Mouse (Mus musculus) testis, adult 2 months (tissue): ENCODE results near the gene Cd36. TPM values are rescaled to one million over a fixed set of nuclear protein-coding genes. Genes with fewer than 3 reads are reported as not detected.

Experiments
- H3K27ac ChIP-seq: fragments of 200-500 bp; 2 replicates; pipeline ENCODE4 v1.5.1; 2012; ENCODE audit warnings: low read depth, low read length; ENCODE audit not compliant: control insufficient read depth, insufficient read depth
- H3K27me3 ChIP-seq: fragments of 200-500 bp; 2 replicates; pipeline ENCODE4 v1.6.1; 2012; ENCODE audit warnings: mild to moderate bottlenecking, low read length, moderate library complexity; ENCODE audit not compliant: control insufficient read depth, insufficient read depth
- H3K36me3 ChIP-seq: fragments of 200-500 bp; 2 replicates; pipeline ENCODE4 v1.6.1; 2012; ENCODE audit warnings: mild to moderate bottlenecking, low read length; ENCODE audit not compliant: control insufficient read depth, insufficient read depth
- H3K4me1 ChIP-seq: fragments of 200-500 bp; 2 replicates; pipeline ENCODE4 v1.6.1; 2012; ENCODE audit warnings: low read length; ENCODE audit not compliant: control insufficient read depth, insufficient read depth
- H3K4me3 ChIP-seq: fragments of 200-500 bp; 2 replicates; pipeline ENCODE4 v1.5.1; 2012; ENCODE audit warnings: low read depth, mild to moderate bottlenecking, low read length, moderate library complexity, mixed read lengths; ENCODE audit not compliant: control insufficient read depth
- CTCF ChIP-seq: fragments of 200-500 bp; IDR thresholded peaks from 2 replicates; pipeline ENCODE4 v1.5.1; 2012; ENCODE audit warnings: low read depth, mild to moderate bottlenecking, inconsistent platforms, low read length, moderate library complexity; ENCODE audit not compliant: control insufficient read depth, insufficient read depth, insufficient replicate concordance
- POLR2A ChIP-seq: fragments of 200-500 bp; IDR thresholded peaks from 2 replicates; pipeline ENCODE4 v1.6.1; 2012; ENCODE audit warnings: low read depth, mild to moderate bottlenecking, inconsistent platforms, low read length, moderate library complexity; ENCODE audit not compliant: control insufficient read depth
- polyA plus RNA-seq: library from polyadenylated mRNA; depleted of rRNA; stranded (reverse); fragments of >200 nt; gene quantifications from 2 replicates; pipeline ENCODE4 v1.2.3, GENCODE M21; 2012

Cd36 gene
- polyA plus RNA-seq, 1 experiment: 5.0 TPM

DNA sequence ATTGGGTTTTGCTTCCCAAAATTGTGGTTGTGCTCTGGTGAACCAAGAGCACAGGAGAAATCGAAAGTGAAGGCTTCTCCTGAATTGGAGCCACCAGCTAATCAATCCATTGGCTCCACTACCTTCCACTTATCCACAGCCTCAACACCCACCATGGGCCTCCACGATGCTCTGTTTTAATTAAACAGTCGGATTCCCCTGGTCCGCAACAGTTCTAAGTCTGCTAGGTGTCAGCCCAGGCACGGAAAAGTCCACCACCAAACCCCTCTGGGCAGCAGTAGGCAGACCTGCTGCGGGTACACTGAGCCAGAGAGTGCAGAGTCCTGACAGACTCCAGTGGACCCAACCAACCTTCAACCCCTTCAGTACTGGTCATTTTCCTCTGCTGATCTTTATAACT lies 112.0 kb downstream of the Cd36 start:
- TF ChIP-seq POLR2A (no peak), CTCF (no peak)
- Histone ChIP-seq H3K27me3 (no peaks in the 10 kb centered on the region), H3K4me1 (no peaks in the 10 kb centered on the region), H3K4me3 (no peak overlapping the region), H3K27ac (no peak overlapping the region), H3K36me3 (no peaks in the 10 kb centered on the region)

DNA sequence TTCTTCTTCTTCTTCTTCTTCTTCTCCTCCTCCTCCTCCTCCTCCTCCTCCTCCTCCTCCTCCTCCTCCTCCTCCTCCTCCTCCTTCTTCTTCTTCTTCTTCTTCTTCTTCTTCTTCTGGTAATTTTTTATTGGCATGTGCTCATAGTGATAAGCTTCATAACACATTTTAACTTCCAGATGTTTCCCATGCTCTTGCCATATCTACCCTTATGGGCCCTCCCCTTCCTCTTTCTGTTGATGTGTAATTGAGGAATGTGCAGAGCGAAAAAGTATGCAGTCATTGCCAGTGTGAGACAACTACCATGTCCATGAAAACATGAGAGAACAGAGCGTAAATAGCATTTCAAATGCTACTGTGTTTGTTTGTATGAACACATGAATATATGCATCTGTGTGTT lies 118.3 kb downstream of the Cd36 start:
- Histone ChIP-seq H3K4me3 (no peak overlapping the region), H3K27me3 (no peaks in the 10 kb centered on the region), H3K27ac (no peak overlapping the region), H3K4me1 (no peaks in the 10 kb centered on the region), H3K36me3 (no peaks in the 10 kb centered on the region)
- no peak for TF ChIP-seq POLR2A
- TF ChIP-seq CTCF: no peak

DNA sequence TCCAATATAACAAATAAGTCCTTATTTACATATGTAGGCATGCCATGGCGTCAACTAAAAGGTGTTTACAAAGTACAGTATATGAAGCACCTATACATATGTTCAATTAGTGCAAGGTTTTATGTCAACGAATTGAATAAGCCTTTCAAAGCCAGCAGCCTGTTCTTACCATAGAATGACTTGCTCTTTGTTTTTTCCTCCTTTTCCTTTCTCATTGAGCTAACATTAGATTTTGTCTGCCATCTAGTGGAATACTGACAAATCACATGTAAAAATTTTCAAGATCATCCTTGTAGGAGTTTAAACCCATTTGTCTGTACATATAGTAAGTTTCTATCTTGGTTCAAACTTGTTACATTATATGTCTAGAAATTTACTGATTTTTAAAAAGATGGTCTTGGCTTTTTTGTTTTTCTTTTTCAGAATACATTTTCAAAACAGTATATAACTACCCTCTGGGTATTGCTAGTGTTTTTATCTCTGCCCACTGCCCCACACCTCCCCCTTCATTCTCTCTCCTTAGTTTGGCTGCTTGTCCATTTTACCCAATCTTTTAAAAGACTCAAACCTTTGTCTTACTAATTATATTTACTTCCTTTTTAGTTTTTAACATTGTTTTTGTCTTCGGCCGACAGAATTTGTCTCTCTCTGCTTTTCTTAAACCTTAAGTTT lies 122.5 kb downstream of the Cd36 start:
- TF ChIP-seq POLR2A: no peak
- TF ChIP-seq CTCF: no peak
- H3K4me1 ChIP-seq: no peaks in the 10 kb centered on the region
- H3K4me3 ChIP-seq: no peak overlapping the region
- no peaks in the 10 kb centered on the region for H3K36me3 ChIP-seq
- H3K27ac ChIP-seq: no peak overlapping the region
- H3K27me3 ChIP-seq: no peaks in the 10 kb centered on the region

DNA sequence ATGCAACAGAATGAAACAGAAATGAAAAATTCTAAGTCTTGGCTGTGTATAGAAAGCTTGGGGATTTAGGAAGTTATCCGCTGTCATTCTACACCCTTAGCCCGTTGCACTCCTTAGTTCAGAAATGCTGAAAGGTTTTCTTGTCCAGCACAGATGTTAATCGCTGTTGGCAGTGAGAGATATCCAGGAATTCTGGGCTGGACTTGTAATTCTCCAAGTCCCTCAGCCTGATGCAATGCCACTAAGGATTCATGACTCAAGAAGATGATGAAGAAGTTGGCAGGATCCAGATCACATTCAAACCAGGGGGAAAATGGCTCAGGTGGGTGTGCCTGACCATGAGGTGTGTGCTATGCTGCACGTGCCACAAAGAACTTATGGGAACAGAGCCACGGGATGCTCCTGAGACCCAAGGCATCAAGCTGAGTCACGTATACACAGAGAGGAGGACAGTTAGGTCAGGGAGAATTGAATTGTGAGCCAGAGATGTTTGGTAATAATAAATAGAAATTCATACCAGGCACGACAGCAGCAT lies 135.1 kb downstream of the Cd36 start:
- H3K4me1 ChIP-seq: no peaks in the 10 kb centered on the region
- TF ChIP-seq CTCF (no peak), POLR2A (no peak)

DNA sequence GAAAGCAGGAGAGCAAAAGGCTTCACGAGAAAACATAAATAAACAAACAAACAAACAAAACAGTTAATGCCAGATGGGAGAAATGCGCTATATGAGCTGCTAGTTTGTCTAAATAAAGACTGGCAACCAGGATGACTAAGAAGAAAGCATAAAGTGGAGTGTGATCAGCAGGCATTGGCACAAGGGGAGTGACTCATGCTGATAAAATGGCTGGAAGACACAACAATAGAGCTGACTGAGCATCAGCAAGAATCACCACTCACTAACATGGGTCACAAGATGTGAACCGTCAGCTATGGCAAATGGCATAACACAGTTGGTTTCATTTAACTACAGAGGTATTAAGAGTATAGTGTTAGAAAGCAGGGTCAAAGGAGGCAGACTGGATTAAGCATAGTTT lies 140.3 kb downstream of the Cd36 start:
- no peak overlapping the region for H3K4me3 ChIP-seq
- no peaks in the 10 kb centered on the region for H3K4me1 ChIP-seq
- no peak overlapping the region for H3K27ac ChIP-seq
- no peaks in the 10 kb centered on the region for H3K36me3 ChIP-seq
- no peaks in the 10 kb centered on the region for H3K27me3 ChIP-seq
- TF ChIP-seq POLR2A (no peak), CTCF (no peak)

More for the DNA sequence above, 135.1 kb downstream of the Cd36 start:
- H3K27me3 ChIP-seq: no peaks in the 10 kb centered on the region
- H3K36me3 ChIP-seq: no peaks in the 10 kb centered on the region
- no peak overlapping the region for H3K27ac ChIP-seq
- H3K4me3 ChIP-seq: no peak overlapping the region

DNA sequence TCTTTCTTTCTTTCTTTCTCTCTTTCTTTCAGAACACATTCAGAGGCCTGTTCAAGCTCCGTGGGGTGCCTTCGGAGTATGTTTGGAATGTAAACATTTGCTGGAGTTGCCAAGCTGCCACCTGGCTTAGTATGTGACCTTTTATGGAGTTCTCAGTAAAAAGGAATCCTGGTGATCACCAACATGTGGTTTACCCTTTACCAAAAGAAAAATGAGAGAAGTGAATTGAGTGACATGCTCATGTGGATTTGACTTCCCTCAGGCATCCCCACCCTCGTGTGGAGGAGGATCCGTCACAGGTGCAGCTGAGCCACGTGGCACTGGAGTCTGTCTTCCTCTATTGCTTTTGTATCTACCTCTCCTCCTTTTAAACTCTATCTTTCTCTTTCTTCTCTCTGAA lies 141.5 kb downstream of the Cd36 start:
- Histone ChIP-seq H3K4me1 (no peaks in the 10 kb centered on the region), H3K4me3 (no peak overlapping the region), H3K27me3 (no peaks in the 10 kb centered on the region), H3K36me3 (no peaks in the 10 kb centered on the region), H3K27ac (no peak overlapping the region)
- no peak for TF ChIP-seq POLR2A
- no peak for TF ChIP-seq CTCF

DNA sequence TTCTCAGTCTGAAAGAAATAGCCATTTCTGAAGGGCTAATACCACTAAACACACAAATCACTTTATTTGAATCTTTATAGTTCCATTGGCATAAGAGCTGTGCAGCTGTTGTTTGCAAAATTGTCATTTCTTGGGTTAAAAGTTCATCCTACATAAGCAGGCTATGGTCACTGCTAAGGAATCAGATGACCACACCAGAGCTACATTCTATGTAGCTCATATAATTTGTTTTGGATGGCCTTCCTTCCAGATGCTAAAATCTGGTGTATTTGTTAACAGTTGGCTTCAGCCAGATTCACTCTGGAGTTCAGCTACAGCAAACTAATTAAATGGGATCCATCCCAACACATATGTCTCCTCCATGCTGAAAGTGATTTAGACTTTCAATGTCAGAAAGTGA lies 142.1 kb downstream of the Cd36 start:
- Histone ChIP-seq H3K27ac (no peak overlapping the region), H3K4me3 (no peak overlapping the region), H3K27me3 (no peaks in the 10 kb centered on the region), H3K4me1 (no peaks in the 10 kb centered on the region), H3K36me3 (no peaks in the 10 kb centered on the region)
- no peak for TF ChIP-seq POLR2A
- TF ChIP-seq CTCF: no peak
